Mouse (Mus musculus): ENCODE measurements around the gene Slc24a2. TPM values are rescaled to one million over a fixed set of nuclear protein-coding genes. Genes with fewer than 3 reads are reported as not detected.

Slc24a2 gene
- polyA plus RNA-seq, 1 experiment from 2014 or later: 1.0 TPM

DNA sequence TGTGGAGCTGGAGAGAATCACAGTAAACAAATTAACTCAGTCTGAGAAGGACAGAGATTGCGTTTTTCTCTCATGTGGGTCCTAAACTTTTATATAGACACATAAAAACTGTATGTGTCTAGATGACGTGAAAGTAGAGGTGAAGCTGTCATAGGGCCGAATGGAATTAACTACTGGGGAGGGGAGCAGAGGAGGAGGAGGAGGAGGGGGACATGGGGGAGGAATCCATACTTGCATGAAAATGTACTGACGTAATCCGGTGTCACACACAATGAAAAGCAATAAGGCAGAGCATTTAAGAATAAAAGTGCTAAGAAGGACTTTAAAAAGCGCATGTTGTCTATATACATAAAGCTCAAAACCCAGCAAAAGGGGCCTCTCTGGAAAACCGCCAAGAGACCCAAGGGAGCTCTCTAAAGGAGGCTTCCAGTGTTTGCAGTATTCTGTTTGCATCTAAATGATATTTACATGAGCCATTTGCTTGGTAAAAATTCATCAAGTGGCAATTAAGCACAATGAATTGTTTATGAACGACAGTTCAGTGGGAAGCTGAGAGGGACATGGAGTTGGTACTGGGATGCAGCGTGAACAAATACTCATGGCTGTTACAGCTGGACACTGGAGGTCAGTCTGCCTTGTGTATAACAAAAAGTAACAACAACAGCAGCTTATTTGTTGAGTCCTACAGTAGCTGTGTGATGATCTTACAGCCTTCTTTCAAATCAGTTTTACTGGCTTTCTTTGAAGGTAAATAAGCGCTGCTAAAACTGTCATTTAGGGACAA lies 45.9 kb downstream of the Slc24a2 start:
- H3K4me1 ChIP-seq: no peaks in the 10 kb centered on the region
- H3K27ac ChIP-seq: no peak overlapping the region
- H3K4me3 ChIP-seq: no peak overlapping the region
- no peaks in the 10 kb centered on the region for H3K9me3 ChIP-seq
- 75% methylated on average over 10 of the region's 10 CpGs for WGBS
- no peak overlapping the region for H3K9ac ChIP-seq
- H3K27me3 ChIP-seq: no peaks in the 10 kb centered on the region
- ATAC-seq (ENCODE audit: insufficient number of reproducible peaks, insufficient read depth, low FRiP score, low TSS enrichment, low read depth): no peak
- H3K4me2 ChIP-seq: no peak overlapping the region
- no peaks in the 10 kb centered on the region for H3K36me3 ChIP-seq

DNA sequence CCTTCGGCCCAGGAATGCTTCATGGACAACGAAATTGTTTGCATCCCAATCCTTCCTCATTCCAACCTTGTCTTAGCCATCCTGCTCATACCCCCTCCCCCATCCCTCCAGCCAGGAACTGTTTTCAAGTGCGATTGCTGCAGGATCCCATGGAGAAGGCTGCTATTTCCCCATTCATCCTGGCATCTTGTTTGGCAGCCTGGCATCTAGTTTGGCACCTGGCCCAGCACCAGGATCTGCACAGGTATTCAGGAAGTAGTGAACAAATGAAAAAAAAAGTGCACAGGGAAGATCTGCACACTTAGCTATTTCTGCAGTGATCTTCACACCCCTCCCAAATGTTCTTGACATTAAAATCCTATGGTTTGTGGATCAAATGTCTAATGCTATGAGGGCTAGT lies 53.2 kb downstream of the Slc24a2 start:
- Histone ChIP-seq H3K4me3 (no peak overlapping the region), H3K27ac (no peak overlapping the region), H3K27me3 (no peaks in the 10 kb centered on the region), H3K4me2 (no peak overlapping the region), H3K36me3 (no peaks in the 10 kb centered on the region), H3K9ac (no peak overlapping the region), H3K4me1 (no peaks in the 10 kb centered on the region), H3K9me3 (no peaks in the 10 kb centered on the region)
- no peak for ATAC-seq (ENCODE audit: insufficient number of reproducible peaks, insufficient read depth, low FRiP score, low TSS enrichment, low read depth)
- 71% methylated on average over 3 of the region's 3 CpGs for WGBS

DNA sequence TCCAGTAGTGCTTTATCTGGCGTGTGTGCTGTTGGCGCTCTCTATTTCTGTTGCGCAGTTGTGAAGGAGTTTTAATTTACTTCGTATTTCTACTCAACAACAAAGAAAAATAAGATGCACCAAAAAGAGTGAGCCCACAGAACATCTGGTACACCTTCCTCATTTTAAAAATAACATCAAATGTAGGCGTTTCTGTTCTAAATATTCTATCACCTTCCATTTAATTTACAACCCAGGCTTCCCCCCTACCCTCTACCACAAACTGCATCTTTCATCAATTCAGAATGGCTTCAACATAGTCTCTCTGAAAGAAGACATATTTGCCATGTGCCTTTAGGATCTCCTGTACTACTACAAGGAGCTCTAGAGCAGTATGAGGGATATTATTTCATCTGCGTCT lies 66.3 kb downstream of the Slc24a2 start:
- Histone ChIP-seq H3K9me3 (no peaks in the 10 kb centered on the region), H3K36me3 (no peaks in the 10 kb centered on the region), H3K27me3 (no peaks in the 10 kb centered on the region), H3K4me1 (no peaks in the 10 kb centered on the region), H3K9ac (no peak overlapping the region), H3K4me2 (no peak overlapping the region), H3K4me3 (no peak overlapping the region), H3K27ac (no peak overlapping the region)
- WGBS: 85% methylated on average over 6 of the region's 6 CpGs
- ATAC-seq (ENCODE audit: insufficient number of reproducible peaks, insufficient read depth, low FRiP score, low TSS enrichment, low read depth): no peak

- no peak overlapping the region for H3K4me3 ChIP-seq
- no peaks in the 10 kb centered on the region for H3K36me3 ChIP-seq
- H3K4me1 ChIP-seq: no peaks in the 10 kb centered on the region
- H3K27ac ChIP-seq: no peak overlapping the region
- H3K4me2 ChIP-seq: no peak overlapping the region
- WGBS: 84% methylated on average over 4 of the region's 4 CpGs
- ATAC-seq (ENCODE audit: insufficient number of reproducible peaks, insufficient read depth, low FRiP score, low TSS enrichment, low read depth): no peak
- no peaks in the 10 kb centered on the region for H3K27me3 ChIP-seq
- no peak overlapping the region for H3K9ac ChIP-seq
- no peaks in the 10 kb centered on the region for H3K9me3 ChIP-seq
These were observed 72.2 kb downstream of the Slc24a2 start for GRCm38 (mm10) chr4:87158053-87158452.

GRCm38 (mm10) chr4:87151990-87152389 lies 78.3 kb downstream of the Slc24a2 start:
- no peaks in the 10 kb centered on the region for H3K27me3 ChIP-seq
- H3K27ac ChIP-seq: no peak overlapping the region
- H3K4me3 ChIP-seq: no peak overlapping the region
- no peaks in the 10 kb centered on the region for H3K4me1 ChIP-seq
- no peaks in the 10 kb centered on the region for H3K9me3 ChIP-seq
- H3K36me3 ChIP-seq: no peaks in the 10 kb centered on the region
- no peak overlapping the region for H3K4me2 ChIP-seq
- ATAC-seq (ENCODE audit: insufficient number of reproducible peaks, insufficient read depth, low FRiP score, low TSS enrichment, low read depth): no peak
- no peak overlapping the region for H3K9ac ChIP-seq
- 77% methylated on average over 7 of the region's 7 CpGs for WGBS

DNA sequence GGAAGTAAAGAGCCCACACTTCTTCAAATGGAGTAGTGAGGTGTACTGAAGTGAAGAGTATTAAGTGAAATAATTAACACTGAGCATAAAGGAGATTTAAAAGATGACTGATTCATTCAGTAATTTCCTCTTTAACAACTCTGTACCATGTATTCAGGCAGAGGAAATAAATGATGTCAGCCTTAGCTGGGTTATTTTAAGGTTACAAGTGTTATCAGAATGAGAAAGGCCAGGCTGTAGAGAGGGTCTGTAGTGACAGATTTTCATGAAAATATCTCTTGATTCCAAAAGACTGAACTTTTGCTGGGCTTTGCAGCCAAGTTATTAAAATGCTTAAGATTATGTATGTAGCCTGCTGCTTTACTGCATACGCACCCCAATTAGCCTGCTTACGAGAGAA lies 80.7 kb downstream of the Slc24a2 start:
- Histone ChIP-seq H3K27ac (no peak overlapping the region), H3K4me2 (no peak overlapping the region), H3K9me3 (no peaks in the 10 kb centered on the region), H3K36me3 (no peaks in the 10 kb centered on the region), H3K4me3 (no peak overlapping the region), H3K9ac (no peak overlapping the region), H3K4me1 (no peaks in the 10 kb centered on the region), H3K27me3 (no peaks in the 10 kb centered on the region)
- no peak for ATAC-seq (ENCODE audit: insufficient number of reproducible peaks, insufficient read depth, low FRiP score, low TSS enrichment, low read depth)
- WGBS: 66% methylated on average over 2 of the region's 2 CpGs

DNA sequence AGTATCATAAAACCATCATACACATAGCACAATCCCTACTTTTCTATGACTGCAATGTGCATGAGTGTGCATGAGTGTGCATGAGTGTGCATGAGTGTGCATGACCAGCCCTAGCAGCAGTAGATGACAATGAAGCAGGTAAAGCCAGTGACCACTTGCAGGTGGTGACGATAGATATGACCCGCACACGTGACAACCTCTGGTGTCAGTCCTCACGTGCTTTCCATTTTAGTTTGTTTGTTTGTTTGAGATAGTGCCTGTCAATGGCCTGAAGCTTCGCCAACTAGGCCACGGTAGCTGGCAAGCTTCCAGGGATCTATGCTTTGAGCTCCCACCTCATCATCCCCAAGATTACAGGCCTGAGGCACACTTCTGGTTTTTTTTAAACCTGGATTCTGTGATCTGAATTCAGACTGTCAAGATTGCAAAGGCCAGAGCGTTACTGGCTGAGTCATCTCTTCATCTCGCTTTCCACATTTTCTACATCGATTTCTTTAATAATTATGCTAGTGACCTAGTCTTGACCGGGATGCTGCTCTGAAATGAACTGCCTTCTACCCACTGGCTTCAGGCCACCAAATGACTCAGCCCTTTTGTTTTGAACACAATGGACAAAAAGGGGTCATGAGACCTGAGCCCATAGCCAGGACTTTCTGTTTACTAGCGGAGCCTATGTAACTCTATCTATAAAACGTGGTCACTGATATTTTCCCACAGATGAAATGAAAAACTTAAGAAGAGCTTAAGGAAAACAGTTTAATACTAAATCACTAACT lies 88.5 kb downstream of the Slc24a2 start:
- 76% methylated on average over 12 of the region's 12 CpGs for WGBS
- no peaks in the 10 kb centered on the region for H3K27me3 ChIP-seq

GRCm38 (mm10) chr4:87140901-87141300 lies 89.4 kb downstream of the Slc24a2 start:
- H3K4me2 ChIP-seq: no peak overlapping the region
- H3K9me3 ChIP-seq: no peaks in the 10 kb centered on the region
- no peak overlapping the region for H3K9ac ChIP-seq
- WGBS: 63% methylated on average over 3 of the region's 3 CpGs
- H3K4me1 ChIP-seq: peaks cover 9% of the 10 kb centered on the region; the same call in 1 of the 2 replicates
- no peak overlapping the region for H3K27ac ChIP-seq
- H3K36me3 ChIP-seq: no peaks in the 10 kb centered on the region
- no peak overlapping the region for H3K4me3 ChIP-seq
- no peaks in the 10 kb centered on the region for H3K27me3 ChIP-seq
- no peak for ATAC-seq (ENCODE audit: insufficient number of reproducible peaks, insufficient read depth, low FRiP score, low TSS enrichment, low read depth)

More for the DNA sequence above, 88.5 kb downstream of the Slc24a2 start:
- Histone ChIP-seq H3K9me3 (no peaks in the 10 kb centered on the region), H3K36me3 (no peaks in the 10 kb centered on the region), H3K9ac (no peak overlapping the region), H3K4me3 (no peak overlapping the region), H3K4me2 (no peak overlapping the region), H3K4me1 (peaks cover 9% of the 10 kb centered on the region; the same call in 1 of the 2 replicates), H3K27ac (no peak overlapping the region)
- no peak for ATAC-seq (ENCODE audit: insufficient number of reproducible peaks, insufficient read depth, low FRiP score, low TSS enrichment, low read depth)

GRCm38 (mm10) chr4:87132525-87132924 lies 97.8 kb downstream of the Slc24a2 start:
- Histone ChIP-seq H3K4me1 (no peaks in the 10 kb centered on the region), H3K27me3 (no peaks in the 10 kb centered on the region), H3K36me3 (no peaks in the 10 kb centered on the region), H3K4me2 (no peak overlapping the region), H3K27ac (no peak overlapping the region), H3K9me3 (no peaks in the 10 kb centered on the region), H3K4me3 (no peak overlapping the region), H3K9ac (no peak overlapping the region)
- WGBS: 68% methylated on average over 5 of the region's 5 CpGs
- ATAC-seq (ENCODE audit: insufficient number of reproducible peaks, insufficient read depth, low FRiP score, low TSS enrichment, low read depth): no peak

GRCm38 (mm10) chr4:87126756-87127155 lies 103.5 kb downstream of the Slc24a2 start:
- H3K27ac ChIP-seq: no peak overlapping the region
- no peak overlapping the region for H3K4me3 ChIP-seq
- H3K36me3 ChIP-seq: no peaks in the 10 kb centered on the region
- 78% methylated on average over 4 of the region's 4 CpGs for WGBS
- no peak overlapping the region for H3K9ac ChIP-seq
- no peak overlapping the region for H3K4me2 ChIP-seq
- no peaks in the 10 kb centered on the region for H3K4me1 ChIP-seq
- no peaks in the 10 kb centered on the region for H3K27me3 ChIP-seq
- H3K9me3 ChIP-seq: no peaks in the 10 kb centered on the region
- ATAC-seq (ENCODE audit: insufficient number of reproducible peaks, insufficient read depth, low FRiP score, low TSS enrichment, low read depth): no peak

DNA sequence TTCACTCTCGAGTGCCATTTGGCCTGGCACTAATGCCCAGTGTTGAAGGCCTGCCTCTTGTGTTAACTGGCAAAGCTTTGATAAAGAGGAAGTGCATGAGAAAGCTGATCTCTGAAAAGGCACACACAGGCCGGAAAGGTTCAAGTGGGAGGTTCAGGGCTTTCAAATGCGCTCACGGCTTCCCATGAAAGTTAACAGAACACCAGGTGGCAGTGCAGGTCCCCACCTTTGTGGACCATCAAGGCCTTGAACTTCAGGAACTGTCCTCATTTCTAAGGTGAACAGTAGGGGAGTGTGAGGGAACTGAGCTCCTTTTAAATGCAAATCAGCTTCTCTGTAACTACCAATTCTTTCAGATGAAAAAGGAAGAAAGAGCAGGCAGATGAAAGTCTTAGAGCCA lies 110.5 kb downstream of the Slc24a2 start:
- no peak for ATAC-seq (ENCODE audit: insufficient number of reproducible peaks, insufficient read depth, low FRiP score, low TSS enrichment, low read depth)
- H3K9me3 ChIP-seq: no peaks in the 10 kb centered on the region
- no peaks in the 10 kb centered on the region for H3K4me1 ChIP-seq
- H3K27me3 ChIP-seq: no peaks in the 10 kb centered on the region
- no peak overlapping the region for H3K27ac ChIP-seq
- H3K4me3 ChIP-seq: no peak overlapping the region
- WGBS: 41% methylated on average over 4 of the region's 4 CpGs
- no peaks in the 10 kb centered on the region for H3K36me3 ChIP-seq
- H3K4me2 ChIP-seq: no peak overlapping the region
- H3K9ac ChIP-seq: no peak overlapping the region

DNA sequence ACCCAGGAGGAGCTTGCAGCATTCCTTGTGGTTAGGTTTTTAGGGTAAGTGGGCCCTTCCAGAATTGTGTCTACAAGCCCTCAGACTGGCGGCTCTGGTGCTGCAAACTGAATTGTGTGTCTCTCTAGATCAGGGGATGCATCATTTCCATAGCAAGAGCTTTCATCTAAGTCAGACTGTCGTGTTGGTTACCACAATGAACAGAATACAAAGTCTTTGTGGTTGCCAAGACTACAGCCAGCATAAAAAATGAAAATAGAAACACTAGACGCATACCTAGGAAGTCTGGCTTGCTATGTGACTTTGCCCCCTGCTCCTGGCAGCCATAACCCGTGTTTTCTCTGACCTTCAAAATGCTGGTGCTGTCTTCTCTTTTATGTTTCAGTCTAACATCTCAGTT lies 114.6 kb downstream of the Slc24a2 start:
- Histone ChIP-seq H3K4me3 (no peak overlapping the region), H3K27me3 (no peaks in the 10 kb centered on the region), H3K4me1 (no peaks in the 10 kb centered on the region), H3K27ac (no peak overlapping the region), H3K36me3 (no peaks in the 10 kb centered on the region), H3K4me2 (no peak overlapping the region), H3K9me3 (no peaks in the 10 kb centered on the region), H3K9ac (no peak overlapping the region)
- WGBS: 42% methylated on average over 4 of the region's 4 CpGs
- no peak for ATAC-seq (ENCODE audit: insufficient number of reproducible peaks, insufficient read depth, low FRiP score, low TSS enrichment, low read depth)

Measured in embryonic facial prominence, embryonic 13.5 days (tissue).